Mouse (Mus musculus) liver, postnatal 0 days (tissue): ENCODE data around the gene Dock10.

Experiments
- CTCF ChIP-seq: sonication (generic); IDR thresholded peaks from 2 replicates; pipeline ENCODE4 v1.5.1; 2016; ENCODE audit warnings: antibody characterized with exemption, low read depth
- EP300 ChIP-seq: IDR thresholded peaks from 2 replicates; pipeline ENCODE4 v1.6.1; 2016; ENCODE audit warnings: antibody characterized with exemption, low read depth, mild to moderate bottlenecking

- TF ChIP-seq CTCF (no peak), EP300 (no peak)
Measured at GRCm38 (mm10) chr1:80806835-80807398, 48.6 kb upstream of the Dock10 start.
